Mouse (Mus musculus) fat pad, adult 2 months (tissue): ENCODE results near the gene Nab1.

Source experiments
- DNase-seq: peaks from one replicate; pipeline ENCODE4 v3.0.0-alpha.2; 2011; ENCODE audit warnings: low read depth, low spot score; ENCODE audit errors: extremely low read depth

Gene Nab1

DNA sequence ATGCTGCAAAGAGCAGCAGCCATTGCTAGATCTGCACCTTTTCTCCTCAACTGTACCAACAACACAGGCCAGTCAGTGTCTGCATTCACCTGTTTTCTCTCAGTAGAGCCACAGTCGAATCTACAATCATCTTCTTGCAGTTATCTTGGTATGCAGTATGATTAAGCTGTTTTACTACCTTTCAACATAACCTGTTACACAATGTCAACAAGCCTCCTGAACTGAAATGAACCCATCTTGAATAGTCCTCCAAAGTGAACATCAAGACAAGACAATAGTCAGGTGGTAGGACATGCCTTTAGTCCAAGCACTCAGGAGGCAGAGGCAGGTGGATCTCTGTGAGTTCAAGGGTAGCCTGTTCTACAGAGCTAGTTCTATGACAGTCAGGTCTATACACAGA, 26.2 kb downstream of the Nab1 start:
- no peak for DNase-seq

DNA sequence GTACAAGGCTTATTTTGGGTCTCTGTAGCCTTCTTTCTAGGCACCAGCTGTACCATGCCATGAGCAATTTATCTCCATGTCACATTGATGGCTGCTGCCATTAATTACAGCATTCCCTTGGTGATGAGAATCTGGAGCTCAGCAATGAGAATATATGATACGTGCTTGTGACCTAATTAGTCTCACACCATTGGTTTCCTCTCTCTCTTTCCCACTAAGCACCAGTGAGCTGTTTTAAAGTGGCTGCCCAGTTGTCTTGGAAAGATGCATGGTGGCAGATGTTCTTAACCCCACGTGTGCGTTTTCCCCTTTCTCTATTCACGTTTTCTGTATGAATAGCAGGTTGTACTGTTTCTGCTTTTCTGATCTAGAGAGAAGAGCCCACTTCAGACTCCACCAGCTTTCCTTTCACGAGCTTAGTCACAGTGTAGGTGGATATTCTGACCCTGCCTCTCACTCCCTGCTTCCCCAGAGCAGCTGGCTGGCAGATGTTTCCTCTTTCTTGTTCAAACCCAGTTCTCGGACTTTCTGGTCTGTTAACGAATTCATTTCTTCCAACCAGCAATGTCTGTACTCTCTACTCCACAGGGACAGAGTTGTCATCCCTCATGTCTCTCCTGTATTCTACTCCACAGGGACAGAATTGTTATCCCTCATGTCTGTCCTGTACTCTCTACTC, 29.5 kb downstream of the Nab1 start:
- DNase-seq: no peak

DNA sequence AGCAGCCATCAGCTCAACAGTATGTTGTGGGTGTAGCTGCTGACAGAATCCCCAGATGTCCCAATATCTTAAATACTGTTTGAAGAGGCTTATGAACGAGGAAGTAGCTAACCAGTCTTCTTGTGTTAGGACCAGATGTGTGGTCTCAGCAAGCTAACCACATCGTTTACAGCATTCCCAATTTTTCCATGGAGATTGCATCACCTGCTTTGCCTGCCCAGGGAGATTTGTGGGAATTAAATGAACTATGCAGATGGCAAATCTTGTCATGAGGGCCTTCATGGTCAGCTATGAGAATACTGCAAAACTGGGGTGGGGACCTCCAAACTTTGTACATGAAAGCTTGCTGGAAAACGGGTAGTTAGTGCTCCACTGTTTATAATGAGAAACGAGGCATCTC, 30.2 kb downstream of the Nab1 start:
- no peak for DNase-seq

DNA sequence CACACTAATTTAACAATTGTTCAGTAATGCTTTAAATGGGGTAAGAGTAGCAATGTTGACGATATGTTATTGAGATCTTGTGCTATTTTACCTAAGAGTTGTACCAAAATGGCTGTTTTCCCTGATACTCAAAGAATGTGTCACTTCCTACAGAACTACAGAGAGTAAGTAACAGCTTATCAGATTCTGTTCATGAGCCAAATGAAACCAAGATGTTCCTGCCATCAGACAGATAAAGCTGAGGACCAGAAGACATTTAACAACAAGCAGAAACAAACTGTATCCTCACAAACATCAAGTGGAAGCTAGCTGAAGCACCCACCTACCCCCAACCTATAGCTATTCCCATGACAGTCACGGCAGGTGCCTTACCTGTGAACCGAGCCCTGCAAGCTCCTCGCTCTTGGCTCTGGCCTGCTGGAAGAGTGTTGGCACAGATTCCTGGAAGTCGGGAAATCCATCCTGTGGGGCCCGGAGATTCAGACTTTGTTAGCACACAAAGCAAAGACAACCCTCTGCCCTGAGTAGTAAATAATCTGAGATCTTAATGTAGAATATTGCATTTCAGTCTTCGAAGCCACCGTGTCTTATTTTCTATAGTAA, 33.9 kb downstream of the Nab1 start:
- no peak for DNase-seq

DNA sequence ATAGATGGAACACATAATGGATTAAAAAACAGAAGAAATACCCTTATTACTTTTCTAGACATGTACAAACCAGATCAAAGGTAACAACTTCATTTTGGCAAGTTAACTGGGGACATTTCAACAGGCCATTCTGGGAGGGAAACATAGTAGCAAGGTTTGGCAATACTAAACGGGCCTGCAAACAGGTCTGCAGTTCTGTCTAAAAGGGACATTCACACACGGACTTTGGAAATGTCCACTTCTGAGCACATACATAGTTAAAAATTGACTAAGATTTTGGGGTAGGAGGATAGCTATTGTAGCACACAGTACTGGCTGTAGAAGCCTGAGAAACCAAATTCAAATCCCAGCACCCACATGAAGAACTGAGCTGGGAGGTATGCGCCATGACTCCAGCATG, 34.6 kb downstream of the Nab1 start:
- DNase-seq: no peak

DNA sequence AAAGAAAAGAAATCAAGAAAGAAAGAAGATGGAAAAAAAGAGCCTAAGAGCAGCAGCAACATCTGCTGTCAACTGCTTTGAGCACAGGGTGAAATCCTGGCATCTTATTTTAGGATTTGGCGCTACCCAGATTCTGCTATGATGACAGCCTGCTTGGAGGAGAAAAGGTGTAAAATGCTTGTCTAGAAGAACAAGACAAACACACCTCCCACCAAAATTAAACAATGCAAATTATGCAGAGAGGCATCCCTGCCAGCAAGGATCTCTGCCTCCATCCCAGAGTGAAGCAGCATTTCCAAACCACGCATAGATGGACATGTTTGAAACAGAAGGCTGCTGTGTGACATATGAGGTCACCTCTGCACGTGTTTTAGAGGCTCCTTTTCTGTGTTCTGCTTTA, 35.2 kb downstream of the Nab1 start:
- no peak for DNase-seq

DNA sequence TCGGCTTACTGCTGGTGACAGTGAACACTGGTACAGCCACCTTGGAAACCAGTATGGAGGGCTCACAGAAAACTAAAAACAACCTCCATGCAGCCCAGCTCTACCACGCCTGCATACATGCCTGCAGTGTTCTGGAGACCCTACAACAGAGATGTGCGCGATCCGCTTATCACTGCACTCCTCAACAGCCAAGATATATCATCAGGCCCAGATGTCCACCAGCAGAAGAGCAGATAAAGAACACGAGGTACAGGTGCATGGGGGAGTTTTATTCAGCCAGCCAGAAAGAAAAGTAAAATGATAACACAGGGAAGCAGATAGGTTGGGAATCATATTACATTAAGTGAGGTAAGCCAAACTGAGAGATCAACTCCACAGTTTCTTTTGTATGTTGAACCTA, 37.2 kb downstream of the Nab1 start:
- no peak for DNase-seq

DNA sequence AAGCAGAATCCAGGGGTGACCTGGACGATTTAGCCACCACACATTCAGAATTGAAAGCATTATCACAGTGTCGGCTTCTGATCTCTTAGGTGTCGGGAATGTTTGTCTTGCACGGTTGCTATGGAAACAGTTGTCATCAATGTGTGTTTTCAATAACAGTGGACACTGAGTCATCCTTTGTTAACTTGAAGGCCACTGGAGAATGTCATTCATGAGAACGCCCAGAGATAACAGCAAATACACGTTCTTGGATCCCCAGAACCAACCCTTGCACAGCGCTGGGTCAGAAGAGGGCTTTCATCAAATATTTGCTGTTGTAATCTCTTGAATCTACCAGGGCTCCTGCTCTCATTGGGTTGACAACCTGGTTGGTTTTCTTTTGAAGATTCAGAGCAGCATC, 43.9 kb downstream of the Nab1 start:
- no peak for DNase-seq

DNA sequence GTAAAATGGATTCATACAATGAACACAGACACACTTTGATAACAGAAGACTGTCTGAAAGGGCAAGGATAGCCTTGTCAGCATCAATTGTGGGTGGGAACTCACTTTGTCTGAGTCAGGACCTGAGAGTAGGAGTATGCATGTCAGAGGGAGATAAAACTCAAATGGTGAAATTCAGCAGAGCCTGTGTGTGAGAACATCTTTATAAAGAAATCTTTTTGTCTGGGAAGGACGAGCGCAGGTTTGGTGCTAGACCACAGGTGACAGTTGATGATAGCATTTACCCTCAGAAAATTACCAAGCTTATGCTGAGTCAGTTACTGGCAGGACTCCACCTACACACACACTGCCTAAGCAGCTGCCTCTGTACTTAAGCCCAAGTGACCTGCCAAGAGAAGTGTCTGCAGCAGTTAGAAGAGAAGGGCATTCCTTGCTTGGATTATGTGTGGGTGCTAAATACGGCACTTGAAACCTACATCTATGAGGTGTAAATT, 45.9 kb downstream of the Nab1 start:
- peak; percentile 46 for DNase-seq

DNA sequence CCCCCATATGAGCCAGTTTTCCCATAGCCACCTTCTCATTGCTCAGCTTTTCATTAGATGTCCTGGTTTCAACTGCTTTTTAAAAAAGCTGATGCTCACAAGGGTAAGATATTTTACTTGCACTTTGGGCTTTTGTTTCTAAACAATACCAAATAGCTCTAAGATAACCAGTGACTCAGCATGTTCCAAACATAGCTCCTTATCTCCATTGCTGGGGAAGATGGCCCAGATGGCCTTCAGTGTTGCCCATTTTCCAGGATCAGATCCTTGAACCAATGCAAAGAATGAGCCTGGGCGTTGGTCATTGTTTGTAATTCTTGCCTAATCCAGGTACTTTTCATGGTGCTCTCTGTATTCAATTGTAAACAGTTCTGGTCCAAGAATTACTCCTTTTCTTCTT, 49.1 kb downstream of the Nab1 start:
- no peak for DNase-seq

DNA sequence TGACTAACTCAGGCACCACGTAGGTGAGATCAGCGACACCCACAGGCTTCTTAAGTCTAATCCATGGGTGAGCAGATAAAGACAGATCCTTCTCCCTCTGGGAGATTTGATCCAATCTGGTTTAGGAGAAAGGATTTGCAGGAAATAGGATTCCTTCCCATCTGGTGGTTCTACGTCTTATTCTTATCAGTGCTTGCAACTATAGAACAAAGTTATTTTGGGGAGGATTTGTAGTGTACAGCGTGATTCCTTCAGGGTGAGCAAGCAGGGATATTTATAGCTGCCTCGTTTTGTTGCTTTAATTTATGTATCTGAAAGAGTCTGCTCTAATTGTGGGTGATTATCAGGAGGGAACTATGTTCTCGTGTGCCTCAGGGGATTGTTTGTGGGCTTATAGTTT, 64.6 kb downstream of the Nab1 start:
- DNase-seq: no peak

DNA sequence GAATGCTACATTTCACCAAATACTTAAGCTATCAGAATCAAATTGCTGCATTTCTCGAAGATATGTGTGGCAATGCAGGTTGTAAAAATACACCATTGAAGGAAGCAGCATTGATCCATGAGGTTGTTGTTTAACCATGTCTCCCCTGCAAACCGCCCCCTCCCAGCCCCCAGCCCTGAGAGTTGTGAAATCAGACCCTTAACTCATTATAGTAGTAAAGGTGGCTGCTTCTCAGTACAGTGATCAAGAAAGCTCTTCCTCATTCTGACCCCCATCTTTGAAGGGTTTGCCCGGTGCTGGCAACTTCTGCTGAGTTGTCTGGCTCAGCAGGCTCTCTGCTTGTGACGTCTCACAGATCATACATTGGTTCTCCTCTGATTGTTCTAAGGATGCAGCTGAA, 66.4 kb downstream of the Nab1 start:
- DNase-seq: no peak

DNA sequence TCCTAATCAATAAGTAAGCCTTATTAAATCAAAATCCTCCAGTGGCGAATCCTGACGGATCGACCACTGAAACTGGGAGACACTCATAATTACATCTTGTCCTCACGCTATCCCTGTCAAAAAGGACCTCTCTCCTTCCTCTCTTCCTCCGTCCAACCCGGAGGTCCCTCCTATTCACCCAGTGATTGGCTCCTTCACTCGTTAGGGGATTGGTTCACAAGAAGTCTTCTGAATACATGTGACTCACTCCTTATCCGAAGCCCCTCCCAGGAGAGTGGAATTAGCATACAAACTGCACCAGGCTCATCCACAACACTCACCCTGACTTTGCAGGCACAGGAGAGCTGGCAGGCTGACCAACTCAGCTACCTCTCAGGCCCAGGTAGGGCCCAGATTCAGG, 68.7 kb downstream of the Nab1 start:
- DNase-seq: no peak

DNA sequence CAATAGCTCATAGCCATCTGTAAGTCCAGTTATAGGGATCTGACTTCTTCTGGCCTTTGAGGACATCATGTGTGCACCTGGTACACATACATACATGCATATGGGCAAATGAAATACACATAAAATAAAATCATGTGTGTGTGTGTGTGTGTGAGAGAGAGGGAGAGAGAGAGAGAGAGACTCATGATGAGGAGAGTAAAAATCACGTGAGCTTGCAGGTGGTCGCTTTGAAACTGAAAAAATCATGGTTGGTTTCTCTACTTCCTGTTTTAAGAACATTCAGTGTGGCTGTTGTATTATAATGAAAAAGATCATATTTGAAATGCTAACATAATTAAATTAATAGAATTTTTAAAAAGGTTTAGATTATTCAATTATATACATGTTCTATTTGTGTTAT, 69.9 kb downstream of the Nab1 start:
- no peak for DNase-seq

DNA sequence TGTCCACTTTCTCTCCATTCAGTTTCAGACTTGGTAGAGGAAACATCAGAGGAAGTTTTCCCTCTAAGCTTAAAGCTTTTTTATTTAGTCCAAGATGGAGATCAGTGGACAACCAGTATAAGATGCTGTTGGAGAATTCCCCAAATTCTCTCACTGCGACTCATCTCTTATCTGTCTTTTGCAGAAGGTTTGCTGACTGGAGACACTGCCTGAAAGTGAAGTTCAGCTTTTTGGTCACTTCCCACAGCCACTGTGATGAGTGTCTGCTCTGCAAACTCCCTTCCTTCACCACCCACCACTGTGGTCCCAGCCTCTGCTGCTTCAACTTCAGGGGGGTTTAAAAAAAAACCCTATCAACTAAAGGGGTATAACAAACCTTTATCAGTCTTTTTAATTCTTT, 70.4 kb downstream of the Nab1 start:
- DNase-seq: no peak

DNA sequence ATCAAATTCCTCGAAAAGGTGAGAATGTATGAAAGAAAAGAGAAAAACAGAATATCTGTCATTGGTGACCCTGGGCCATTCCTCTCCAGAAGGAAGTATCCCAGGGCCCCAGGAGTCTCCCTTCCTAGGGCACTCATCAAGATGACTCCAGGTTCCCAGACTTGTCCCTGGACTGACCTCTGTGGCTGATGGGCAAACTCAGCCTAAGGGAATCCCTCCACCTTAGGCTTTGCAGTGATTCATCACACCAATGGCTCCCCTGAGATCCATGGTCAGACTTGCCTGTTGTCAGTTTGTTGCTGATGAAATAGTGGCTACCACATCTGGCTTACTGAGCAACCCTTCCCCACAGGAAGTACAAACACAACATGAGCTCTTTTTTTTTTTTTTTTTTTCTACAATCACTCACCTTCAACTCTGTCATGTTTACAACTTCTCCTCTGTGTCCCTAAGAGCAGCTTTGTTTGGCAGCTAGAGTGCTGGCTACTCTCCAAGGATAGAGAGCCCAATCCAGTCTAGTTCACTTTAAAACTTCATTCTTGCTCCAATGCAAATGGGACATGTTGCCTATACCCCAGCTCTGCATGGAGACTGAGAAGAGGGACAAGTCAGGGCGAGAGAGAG, 72.5 kb downstream of the Nab1 start:
- no peak for DNase-seq

DNA sequence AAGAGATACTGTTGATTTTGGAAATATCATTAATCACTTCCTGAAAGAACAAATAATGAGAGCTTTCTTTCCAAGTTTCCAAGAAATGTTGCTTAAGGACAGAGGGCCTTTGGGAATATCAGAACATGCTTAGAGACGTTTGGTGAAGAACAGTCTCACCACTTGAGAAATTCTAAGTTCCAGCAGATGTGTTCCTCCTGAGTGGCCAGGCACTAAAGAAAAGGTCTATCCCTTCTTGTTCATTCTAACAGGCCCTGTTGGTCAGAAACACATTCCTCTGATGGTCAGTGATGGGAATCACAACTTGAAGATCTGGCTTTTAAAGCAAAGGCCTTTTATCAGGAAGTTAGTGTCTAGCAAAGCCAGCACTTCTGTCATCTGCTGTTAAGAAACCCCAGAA, 76.6 kb downstream of the Nab1 start:
- no peak for DNase-seq

DNA sequence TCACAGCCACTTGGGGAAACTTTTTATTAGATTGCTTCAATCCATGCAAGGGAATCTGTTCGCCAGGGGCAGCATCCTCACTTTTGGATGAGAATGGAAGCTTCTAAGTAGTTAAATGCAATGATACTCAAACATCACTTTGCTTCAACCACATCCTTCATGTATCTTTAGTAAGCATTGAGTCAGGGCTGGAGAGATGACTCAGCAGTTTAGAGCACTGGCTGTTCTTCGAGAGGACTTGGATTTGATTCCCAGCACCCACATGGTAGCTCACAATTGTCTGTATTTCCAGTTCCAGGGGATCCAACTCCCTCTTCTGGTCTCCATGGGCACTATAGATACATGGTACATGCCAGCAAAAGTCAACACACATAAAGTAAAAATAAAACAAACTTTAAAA, 77.4 kb downstream of the Nab1 start:
- no peak for DNase-seq

DNA sequence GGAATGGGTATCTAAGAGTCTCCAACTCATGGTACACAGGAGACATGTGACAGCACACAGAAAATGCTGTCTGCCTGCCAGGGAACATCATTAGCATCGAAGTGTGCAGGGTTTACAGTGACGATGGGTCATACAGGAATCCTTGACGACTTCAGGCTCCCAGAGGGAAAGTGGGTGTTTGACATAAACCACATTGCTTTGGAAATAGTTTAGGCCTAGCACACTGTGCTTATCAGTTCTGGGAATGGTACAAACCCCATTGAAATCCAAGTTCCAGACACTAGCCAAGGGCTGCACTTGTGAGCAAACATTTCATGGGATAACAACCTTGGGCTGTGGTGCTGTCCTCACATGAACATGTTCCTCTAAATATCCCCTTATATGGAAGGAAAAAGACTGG, 78.3 kb downstream of the Nab1 start:
- DNase-seq: no peak

DNA sequence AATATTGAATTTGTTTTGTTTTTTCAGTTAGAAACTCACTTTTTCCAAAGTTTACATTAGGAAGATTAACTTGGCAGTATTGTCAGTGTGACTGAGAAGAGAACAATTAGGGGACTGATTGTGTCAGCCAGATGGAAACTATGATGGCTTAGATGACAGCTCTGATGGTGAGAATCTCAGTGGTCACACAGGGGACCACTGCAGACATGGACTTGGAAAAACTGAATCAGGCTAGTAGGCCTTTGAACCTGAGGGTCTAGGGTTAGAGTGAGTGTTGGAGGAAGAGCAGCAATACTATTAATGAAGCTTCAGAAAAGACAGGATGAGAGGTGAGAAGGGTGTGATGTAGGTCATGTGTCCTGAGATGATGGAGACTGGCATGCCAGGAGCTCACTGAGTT, 78.9 kb downstream of the Nab1 start:
- DNase-seq: no peak

DNA sequence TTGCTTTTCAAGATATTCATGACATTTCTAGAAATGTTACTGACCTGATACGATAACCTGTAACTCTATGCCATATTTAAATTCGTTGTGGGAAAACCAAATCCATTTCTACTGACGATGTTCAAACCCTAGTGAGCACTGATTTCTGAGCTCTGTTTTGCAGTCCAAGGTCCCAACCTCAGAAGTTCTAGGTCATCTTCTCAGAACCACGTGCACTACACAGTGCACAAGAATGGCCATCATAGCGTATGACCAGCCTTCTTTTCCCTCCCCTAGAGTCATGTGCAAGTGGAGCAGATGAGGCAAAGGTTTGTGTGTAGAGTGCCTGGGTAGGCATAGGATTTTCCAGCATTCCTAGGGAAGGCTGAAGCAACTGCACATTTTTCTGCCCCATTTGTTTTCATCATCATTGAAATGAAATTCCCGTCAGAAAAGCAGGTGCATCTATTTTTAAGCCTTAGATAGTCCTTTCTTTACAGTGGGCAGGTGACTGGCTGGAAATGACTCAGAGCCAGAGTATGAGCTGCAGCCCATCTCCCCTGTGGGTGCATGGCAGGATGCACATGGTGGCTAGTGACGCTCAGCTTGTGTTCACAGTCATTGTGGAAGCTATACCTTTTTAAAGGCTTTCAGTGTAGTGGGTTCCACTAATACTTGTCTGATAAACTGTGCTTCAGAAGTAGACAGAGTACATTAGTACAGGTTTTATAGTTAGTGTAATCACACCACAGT, 81.2 kb downstream of the Nab1 start:
- DNase-seq: no peak
